Mouse (Mus musculus): ENCODE measurements around the gene Klrc1.

DNA sequence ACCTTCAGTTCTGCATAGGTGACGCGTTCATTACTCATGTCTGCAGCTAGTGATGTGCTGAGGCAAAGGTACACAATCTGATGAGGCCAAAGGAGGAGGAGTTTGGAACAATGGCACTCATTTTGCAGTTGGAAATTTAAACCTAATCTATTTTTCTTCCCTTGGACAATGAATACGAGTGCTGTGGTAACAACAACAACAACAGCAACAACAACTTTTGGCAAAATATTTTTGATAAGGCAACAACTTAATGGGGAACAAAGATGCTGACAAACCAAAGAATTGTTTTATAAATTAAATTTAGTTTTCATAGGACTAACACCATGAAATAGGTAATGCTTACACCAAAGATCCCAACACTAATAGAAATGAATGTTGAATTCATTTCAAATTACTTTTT is at the start of gene Klrc1:
- TF ChIP-seq POLR2A (IDR thresholded peaks at IDR 0.05; ENCODE audit: low read depth, low read length) (no peak), CTCF (IDR thresholded peaks at IDR 0.05; ENCODE audit: borderline replicate concordance, insufficient read depth, low read length) (no peak)
